Mouse (Mus musculus) v-Abl transformed pro-B cells (cell line): ENCODE measurements around the gene Sox13.

Experiments used
- in situ Hi-C, 2 experiments: fragments of 400-800 bp; cut with MboI; formaldehyde crosslinking; loops; one replicate each; pipeline ENCODE4 v1.15.1; 2025; ENCODE audit not compliant: unreplicated experiment in 2 of 2

Gene Sox13

GRCm38 (mm10) chr1:133432566-133432965, 8.4 kb upstream of the Sox13 start:
- in situ Hi-C loops: no loop called here

DNA sequence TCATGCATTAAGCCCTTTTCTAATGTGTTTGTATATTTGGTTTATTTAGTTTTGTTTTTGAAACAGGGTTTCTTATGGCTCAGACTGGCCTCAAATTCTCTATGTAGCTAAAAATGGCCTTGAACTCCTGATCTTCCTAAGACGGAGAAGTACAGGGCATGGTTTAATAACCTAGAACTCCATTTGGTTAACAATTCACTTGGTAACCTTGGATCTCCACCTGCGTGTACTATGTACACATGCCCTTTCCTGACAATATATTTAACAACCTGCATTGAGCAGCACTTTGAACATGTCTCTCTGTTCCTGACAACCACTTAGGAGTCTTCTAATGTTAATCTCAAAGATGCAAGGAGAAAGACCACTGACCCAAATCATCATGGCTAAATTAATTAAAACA, 7.0 kb upstream of the Sox13 start:
- in situ Hi-C loops: no loop called here

GRCm38 (mm10) chr1:133424547-133425140, 467 bp upstream of the Sox13 start:
- in situ Hi-C loops: loop anchor here in 1 of 2 experiments (25.0 kb wide), 1 partner anchor 687 kb away; the partner anchor contains the start of gene Nfasc

DNA sequence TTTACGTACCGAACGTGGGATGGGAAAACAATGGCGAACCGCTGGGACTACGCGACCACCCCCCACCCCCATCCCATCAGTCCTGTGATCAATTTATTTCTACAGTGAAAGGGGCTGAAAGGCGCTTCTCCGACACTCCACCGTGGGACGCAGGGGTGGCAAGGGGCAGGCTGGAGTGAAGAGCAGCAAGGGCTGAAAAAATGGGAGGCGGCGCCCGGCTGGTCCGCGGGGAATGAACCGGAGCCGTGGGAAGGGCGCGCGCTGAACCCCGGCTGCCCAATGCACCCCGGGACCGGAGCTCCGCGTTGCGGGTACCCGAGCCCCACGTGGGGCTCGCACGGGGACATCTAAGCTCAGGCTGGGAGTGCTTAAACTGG, 1.0 kb downstream of the Sox13 start:
- in situ Hi-C loops: loop anchor here in 1 of 2 experiments (25.0 kb wide), 1 partner anchor 686 kb away; the partner anchor contains the start of gene Nfasc

DNA sequence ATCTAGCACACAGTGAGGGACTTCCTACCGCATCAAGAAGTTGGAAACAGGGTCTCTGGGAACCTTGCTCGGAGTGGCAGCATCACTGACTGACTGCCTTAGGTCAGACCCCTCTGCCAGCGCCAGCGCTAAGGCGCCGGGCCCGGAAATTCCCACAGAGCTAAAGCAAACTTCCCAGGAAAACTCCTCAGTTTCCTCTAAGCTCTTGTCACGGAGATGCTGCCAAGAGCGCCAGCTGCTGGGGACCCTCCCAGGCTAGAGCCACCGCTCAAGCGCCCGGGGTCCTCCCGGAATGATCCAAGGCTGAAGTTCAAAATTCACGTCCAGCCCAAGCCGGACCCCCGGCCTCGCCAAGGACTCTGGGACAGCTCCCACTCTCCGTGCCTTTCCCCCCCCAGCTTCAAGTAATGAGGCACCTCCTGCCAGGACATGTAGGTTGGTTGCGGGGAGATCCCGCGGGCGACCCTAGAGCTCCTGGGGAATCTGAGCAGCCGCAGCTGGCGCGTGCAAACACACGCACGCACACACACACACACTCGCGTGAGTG, 1.5 kb downstream of the Sox13 start:
- in situ Hi-C loops: loop anchor here in 1 of 2 experiments (25.0 kb wide), 1 partner anchor 685 kb away; the partner anchor contains the start of gene Nfasc

- in situ Hi-C loops: loop anchor here in 1 of 2 experiments (25.0 kb wide), 1 partner anchor 685 kb away; the partner anchor contains the start of gene Nfasc
Measured at GRCm38 (mm10) chr1:133421975-133422570, 2.1 kb downstream of the Sox13 start.

DNA sequence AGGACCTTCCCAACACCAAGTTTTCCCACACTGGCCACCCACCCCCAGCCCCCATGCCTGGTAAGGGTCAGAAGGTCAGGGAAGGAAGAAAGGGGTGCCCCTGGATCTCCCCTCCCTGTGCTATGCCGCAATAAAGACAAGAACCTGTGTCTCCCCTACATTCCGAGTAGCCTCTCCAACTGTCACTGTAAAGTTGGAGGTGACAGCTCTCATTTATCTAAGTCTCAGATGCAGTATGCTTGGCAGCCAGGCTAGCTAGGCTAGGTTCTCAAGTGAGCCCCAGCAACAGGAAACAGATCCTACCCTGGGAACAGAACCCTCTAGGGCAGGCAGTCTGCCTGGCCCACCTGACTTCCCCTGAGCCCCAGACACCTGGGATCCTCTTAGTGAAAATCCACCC, 3.1 kb downstream of the Sox13 start:
- in situ Hi-C loops: loop anchor here in 1 of 2 experiments (25.0 kb wide), 1 partner anchor 684 kb away; the partner anchor contains the start of gene Nfasc

- in situ Hi-C loops: loop anchor here in 1 of 2 experiments (25.0 kb wide), 1 partner anchor 683 kb away; the partner anchor contains the start of gene Nfasc
Measured at GRCm38 (mm10) chr1:133420491-133420890, 3.7 kb downstream of the Sox13 start.

DNA sequence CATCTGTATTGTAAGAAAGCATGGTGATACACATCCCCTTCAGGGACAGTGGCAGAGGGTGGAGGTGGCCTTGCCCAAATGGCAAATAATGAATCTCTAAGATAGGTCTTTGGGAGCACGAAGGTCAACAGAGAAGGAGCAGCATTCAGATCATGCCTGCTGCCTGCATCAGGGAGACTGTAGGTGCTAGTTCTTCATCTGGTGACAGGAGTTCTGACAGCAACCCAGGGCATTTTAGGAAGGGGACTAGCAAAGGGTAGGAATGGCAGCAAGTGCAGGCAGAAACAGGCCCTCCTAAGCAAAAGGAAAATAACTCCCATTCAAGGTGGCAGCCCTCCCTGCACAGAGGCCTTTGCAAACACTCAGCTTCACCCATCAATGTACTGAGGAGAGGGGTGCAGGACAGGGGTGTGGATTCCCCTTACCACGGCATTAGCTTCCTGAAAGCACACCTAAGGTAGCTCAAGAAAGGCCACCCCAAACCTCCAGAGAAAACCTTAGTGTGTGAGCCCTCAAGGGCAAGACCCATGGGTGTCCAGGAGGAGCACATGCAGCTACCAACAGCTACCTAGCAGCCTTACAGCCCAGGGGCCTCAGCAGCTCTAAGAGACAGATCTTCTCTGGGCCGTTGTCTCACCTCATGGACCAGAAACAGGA, 4.9 kb downstream of the Sox13 start:
- in situ Hi-C loops: loop anchor here in 1 of 2 experiments (25.0 kb wide), 1 partner anchor 682 kb away; the partner anchor contains the start of gene Nfasc

GRCm38 (mm10) chr1:133418164-133418800, 5.9 kb downstream of the Sox13 start:
- in situ Hi-C loops: loop anchor here in 1 of 2 experiments (25.0 kb wide), 1 partner anchor 681 kb away; the partner anchor contains the start of gene Nfasc

DNA sequence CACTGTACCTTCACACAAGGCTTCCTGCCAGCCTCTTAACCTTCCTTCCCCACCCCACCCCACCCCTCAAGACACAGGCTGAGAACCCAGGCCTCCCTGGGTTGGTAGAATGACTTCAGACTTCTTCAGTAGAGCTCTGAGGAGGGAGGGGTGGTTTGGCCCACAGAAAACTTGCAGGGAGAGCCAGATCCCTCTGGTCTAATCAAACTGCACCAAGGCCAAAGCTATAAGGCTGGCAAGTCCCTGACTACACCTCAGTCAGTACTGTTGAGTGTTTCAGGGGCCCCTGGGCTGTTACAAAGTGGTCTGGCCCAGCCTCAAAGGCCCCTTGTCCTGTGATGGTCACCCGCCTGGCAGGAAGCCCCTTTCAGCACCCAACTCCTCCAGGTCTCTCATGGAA, 6.6 kb downstream of the Sox13 start:
- in situ Hi-C loops: loop anchor here in 1 of 2 experiments (25.0 kb wide), 1 partner anchor 680 kb away; the partner anchor contains the start of gene Nfasc

DNA sequence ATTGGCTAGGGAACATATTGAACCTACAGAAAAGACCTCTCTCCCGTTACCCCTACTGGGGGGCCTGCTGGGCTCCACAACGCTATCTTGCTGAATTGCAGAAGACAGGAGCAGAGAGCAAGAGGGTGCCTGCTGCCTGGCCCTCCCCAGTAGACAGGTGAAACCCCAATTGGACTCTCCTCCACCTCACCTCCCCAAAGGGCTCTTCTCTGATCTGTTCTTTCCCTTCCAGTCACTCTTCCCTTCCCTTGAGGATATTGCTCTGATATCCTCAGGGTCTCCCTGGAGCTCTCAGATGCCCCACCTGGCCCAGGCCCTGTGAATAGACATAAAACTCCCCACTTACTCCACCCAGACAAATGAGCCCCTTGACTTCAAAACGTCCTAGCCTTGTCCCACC, 7.1 kb downstream of the Sox13 start:
- in situ Hi-C loops: loop anchor here in 1 of 2 experiments (25.0 kb wide), 1 partner anchor 680 kb away; the partner anchor contains the start of gene Nfasc

- in situ Hi-C loops: loop anchor here in 1 of 2 experiments (25.0 kb wide), 1 partner anchor 679 kb away; the partner anchor contains the start of gene Nfasc
Measured at GRCm38 (mm10) chr1:133416472-133416871, 7.7 kb downstream of the Sox13 start.

GRCm38 (mm10) chr1:133415505-133415904, 8.7 kb downstream of the Sox13 start:
- in situ Hi-C loops: loop anchor here in 1 of 2 experiments (25.0 kb wide), 1 partner anchor 678 kb away; the partner anchor contains the start of gene Nfasc

DNA sequence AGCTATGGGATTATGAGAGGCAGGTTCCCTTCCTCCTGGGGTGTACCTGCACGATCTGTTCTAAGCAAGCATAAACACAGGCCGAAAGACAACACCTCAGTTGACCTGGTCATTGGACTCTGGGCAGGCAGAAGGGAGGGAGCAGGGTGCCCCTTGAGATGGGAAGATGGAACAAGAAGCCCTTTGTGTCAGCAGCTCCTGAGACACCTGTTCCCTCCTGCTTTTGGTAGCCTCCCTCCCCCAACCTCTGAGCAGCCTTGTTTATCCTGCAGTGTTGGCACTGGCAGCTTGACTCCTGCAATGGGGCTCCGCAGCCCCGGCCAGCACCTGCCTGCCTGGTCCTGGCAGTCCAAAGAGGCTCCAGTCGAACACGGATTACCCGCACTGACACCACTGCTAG, 9.1 kb downstream of the Sox13 start:
- in situ Hi-C loops: loop anchor here in 1 of 2 experiments (25.0 kb wide), 1 partner anchor 678 kb away; the partner anchor contains the start of gene Nfasc

- in situ Hi-C loops: loop anchor here in 1 of 2 experiments (25.0 kb wide), 1 partner anchor 676 kb away; the partner anchor contains the start of gene Nfasc
Measured at GRCm38 (mm10) chr1:133412941-133413340, 11.2 kb downstream of the Sox13 start.

DNA sequence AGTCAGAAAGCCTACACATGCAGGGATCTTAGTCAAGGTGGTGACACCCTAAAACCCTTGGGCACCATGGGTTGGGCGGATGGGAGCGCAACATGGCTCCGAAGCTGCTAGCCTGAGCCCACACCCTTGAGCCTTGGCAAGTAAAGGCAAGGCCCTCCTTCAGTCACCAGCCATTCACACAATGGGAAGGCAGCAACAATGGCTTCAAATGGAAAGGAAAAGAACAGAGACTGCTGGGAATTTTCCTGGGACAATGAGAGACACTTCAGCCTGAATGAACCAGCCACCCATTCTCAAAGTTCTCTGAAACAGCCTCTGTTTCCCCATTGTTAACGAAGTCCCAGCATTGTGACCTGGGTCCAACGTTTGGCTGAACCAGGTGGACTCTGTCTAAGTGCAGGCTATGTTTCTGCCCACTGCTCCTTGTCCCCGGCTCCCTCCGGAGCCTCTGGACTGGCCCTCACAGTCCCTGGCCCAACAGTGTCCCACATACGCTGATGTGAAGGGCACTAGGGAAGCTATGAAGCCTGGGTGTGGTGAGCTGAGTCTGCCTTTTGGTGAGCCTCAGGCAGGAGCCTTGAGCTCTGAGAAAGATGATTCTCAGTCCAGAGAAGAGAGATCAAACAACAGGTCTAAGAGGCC, 12.6 kb downstream of the Sox13 start:
- in situ Hi-C loops: loop anchor here in 1 of 2 experiments (25.0 kb wide), 1 partner anchor 674 kb away; the partner anchor contains the start of gene Nfasc

- in situ Hi-C loops: loop anchor here in 1 of 2 experiments (25.0 kb wide), 1 partner anchor 672 kb away; the partner anchor contains the start of gene Nfasc
Measured at GRCm38 (mm10) chr1:133409786-133410185, 14.4 kb downstream of the Sox13 start.
